Mouse (Mus musculus) heart, embryonic 14.5 days (tissue): ENCODE measurements at regions not wholly inside any gene's neighbourhood (a gene's known extent, or its start where the extent isn't known, plus 50 kb on each side); places are given as distances from the start of the nearest gene placed in this dataset.

ENCODE experiments used
- ATAC-seq: fragments of 200-750 bp; cut with Nextera tagmentation; 2 replicates; pipeline ENCODE4 v1.8.0; 2017; ENCODE audit warnings: low read depth, moderate TSS enrichment; ENCODE audit not compliant: insufficient number of reproducible peaks, insufficient read depth, low FRiP score
- H3K27ac ChIP-seq, 2 experiments: fragments of 200-500 bp in 1 of 2; fragments of 300-500 bp in 1 of 2; sonication (generic) in 1 of 2; replicated peaks in 1 of 2; 2 replicates each; pipeline ENCODE4 v1.5.1; 2012 to 2014; ENCODE audit warnings: low read depth in 2 of 2, low read length in 2 of 2, control low read depth in 1 of 2, mild to moderate bottlenecking in 1 of 2, mixed read lengths in 1 of 2; ENCODE audit not compliant: control insufficient read depth in 1 of 2, insufficient read depth in 1 of 2
- H3K27me3 ChIP-seq: fragments of 300-500 bp; sonication (generic); 2 replicates; pipeline ENCODE4 v1.6.1; 2014; ENCODE audit warnings: mild to moderate bottlenecking, low read length, control low read depth; ENCODE audit not compliant: control insufficient read depth, insufficient read depth
- H3K36me3 ChIP-seq: fragments of 300-500 bp; sonication (generic); 2 replicates; pipeline ENCODE4 v1.6.1; 2014; ENCODE audit warnings: mild to moderate bottlenecking, control low read depth, low read length, mixed read lengths; ENCODE audit not compliant: control insufficient read depth, insufficient read depth
- H3K4me1 ChIP-seq, 2 experiments: fragments of 200-500 bp in 1 of 2; fragments of 300-500 bp in 1 of 2; sonication (generic) in 1 of 2; 2 replicates each; pipeline ENCODE4 v1.6.1; 2012 to 2014; ENCODE audit warnings: low read length in 2 of 2, control low read depth in 1 of 2, mixed read lengths in 1 of 2; ENCODE audit not compliant: control insufficient read depth in 2 of 2, insufficient read depth in 2 of 2
- H3K4me2 ChIP-seq: fragments of 300-500 bp; sonication (generic); 2 replicates; pipeline ENCODE4 v1.6.1; 2014; ENCODE audit warnings: mild to moderate bottlenecking, low read length
- H3K4me3 ChIP-seq, 2 experiments: fragments of 200-500 bp in 1 of 2; fragments of 300-500 bp in 1 of 2; sonication (generic) in 1 of 2; 2 replicates each; pipeline ENCODE4 v1.5.1; 2012 to 2014; ENCODE audit warnings: low read length in 2 of 2, mild to moderate bottlenecking in 2 of 2, control low read depth in 1 of 2, low read depth in 1 of 2, moderate library complexity in 1 of 2; ENCODE audit not compliant: control insufficient read depth in 1 of 2, insufficient read depth in 1 of 2
- H3K9ac ChIP-seq: fragments of 300-500 bp; sonication (generic); 2 replicates; pipeline ENCODE4 v1.6.1; 2014; ENCODE audit warnings: mild to moderate bottlenecking, low read length
- H3K9me3 ChIP-seq: fragments of 300-500 bp; sonication (generic); 2 replicates; pipeline ENCODE4 v1.6.1; 2016; ENCODE audit warnings: low read length, control low read depth; ENCODE audit not compliant: control insufficient read depth
- WGBS: fragments of 180-500 bp; shearing (Covaris S2); extraction: QIAGEN DNeasy Blood & Tissue Kit; methylation state at CpG from one replicate; pipeline ENCODE4 v1.1.7; 2014; 5-methylcytosine and 5-hydroxymethylcytosine counted together

DNA sequence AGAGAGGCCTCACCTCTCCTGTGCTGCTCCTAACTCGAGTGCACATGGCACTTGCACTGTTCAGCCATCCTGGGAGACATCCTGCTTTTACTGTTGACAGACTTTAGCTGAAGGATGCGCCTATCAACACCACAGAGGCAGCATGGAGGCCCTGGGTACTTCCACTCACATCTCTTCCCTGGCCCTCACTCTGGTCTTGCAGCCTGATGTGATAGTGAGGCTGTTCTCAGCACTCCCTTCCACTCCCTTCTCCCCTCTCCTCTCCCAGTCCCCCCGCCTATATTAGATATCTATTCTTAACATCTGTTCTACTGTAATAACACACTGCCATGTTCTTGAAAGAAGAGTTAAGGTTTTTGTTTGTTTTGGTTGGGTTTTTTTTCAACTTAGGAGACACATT, 50.2 kb upstream of the Bod1 start:
- no peak overlapping the region for H3K9ac ChIP-seq
- H3K27me3 ChIP-seq: no peaks in the 10 kb centered on the region
- H3K4me1 ChIP-seq: peaks cover 15 to 19% of the 10 kb centered on the region in 2 experiments
- no peaks in the 10 kb centered on the region for H3K9me3 ChIP-seq
- ATAC-seq: no peak
- no peak overlapping the region for H3K4me2 ChIP-seq
- no peak overlapping the region for H3K27ac ChIP-seq
- H3K36me3 ChIP-seq: no peaks in the 10 kb centered on the region
- no peak overlapping the region for H3K4me3 ChIP-seq
- WGBS: 52% methylated on average over 3 of the region's 3 CpGs

- ATAC-seq: no peak
- H3K4me3 ChIP-seq: no peak overlapping the region
- no peak overlapping the region for H3K9ac ChIP-seq
- no peaks in the 10 kb centered on the region for H3K36me3 ChIP-seq
- no peaks in the 10 kb centered on the region for H3K9me3 ChIP-seq
- WGBS: 88% methylated on average over 1 of the region's 1 CpGs
- peaks cover 0 to 8% of the 10 kb centered on the region in 2 experiments; a peak in 2 of 4 replicates for H3K4me1 ChIP-seq
- no peak overlapping the region for H3K4me2 ChIP-seq
- H3K27ac ChIP-seq: no peak overlapping the region
- H3K27me3 ChIP-seq: no peaks in the 10 kb centered on the region
These were observed 52.8 kb upstream of the Bod1 start for GRCm38 (mm10) chr11:31724506-31724905.

DNA sequence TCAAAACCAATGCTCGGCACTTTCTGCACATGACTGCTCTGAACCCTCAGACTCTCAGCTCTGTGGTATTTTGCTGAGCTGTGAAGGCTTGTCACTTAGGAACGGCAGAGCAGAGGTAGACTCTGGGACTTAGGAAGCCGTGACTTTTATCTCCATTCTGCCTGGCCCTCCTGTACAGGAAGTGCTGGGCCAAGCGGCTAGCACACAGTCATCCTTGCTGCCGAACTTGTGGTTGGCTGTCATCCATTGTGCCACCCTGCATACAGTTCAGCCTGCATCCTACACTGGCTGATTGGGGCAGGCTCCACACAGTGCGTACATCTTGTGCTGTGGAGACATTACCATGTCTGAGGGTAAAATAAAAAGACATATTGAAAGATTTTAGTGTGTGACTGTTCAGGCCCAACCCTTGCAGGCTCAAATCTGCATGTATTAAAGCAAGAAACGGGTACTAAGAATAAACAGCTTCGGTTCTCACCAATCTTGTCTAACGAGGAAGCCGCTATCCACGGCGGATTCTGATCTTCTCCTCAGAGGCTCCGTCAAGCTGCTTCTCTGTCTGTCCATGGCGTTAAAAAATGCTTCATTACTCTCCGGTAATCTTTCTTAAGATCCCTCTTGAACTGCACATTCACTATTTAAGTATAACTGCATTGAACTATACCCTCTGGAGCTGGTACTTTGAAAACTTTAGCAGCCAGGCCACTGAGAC, 54.4 kb upstream of the Bod1 start:
- Histone ChIP-seq H3K27ac (no peak overlapping the region), H3K27me3 (no peaks in the 10 kb centered on the region), H3K4me1 (peaks cover 13 to 18% of the 10 kb centered on the region in 2 experiments), H3K9ac (no peak overlapping the region), H3K4me3 (no peak overlapping the region), H3K4me2 (no peak overlapping the region), H3K36me3 (no peaks in the 10 kb centered on the region), H3K9me3 (no peaks in the 10 kb centered on the region)
- WGBS: 64% methylated on average over 15 of the region's 15 CpGs
- ATAC-seq: no peak

DNA sequence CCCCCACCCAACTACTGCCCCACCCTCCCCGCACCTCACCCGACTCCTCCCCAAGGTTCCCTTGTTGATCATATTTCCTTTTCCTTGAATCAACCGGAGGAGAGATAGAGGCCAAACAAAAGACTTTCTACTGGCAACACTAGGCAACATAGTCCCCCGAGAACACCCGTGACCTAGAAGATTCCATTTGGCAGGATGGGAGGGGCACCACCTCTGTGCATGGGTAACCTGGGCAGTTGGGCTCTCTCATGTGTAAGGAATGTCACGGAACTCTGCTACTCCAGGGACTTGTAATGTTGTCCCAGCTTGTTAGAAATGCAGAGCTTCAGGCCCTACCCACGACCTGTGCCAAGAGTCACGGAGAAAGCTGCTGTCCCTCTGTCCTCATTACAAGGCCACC, 55.6 kb upstream of the Bod1 start:
- no peaks in the 10 kb centered on the region for H3K36me3 ChIP-seq
- H3K27ac ChIP-seq: no peak overlapping the region
- no peaks in the 10 kb centered on the region for H3K9me3 ChIP-seq
- no peak overlapping the region for H3K4me2 ChIP-seq
- no peak overlapping the region for H3K4me3 ChIP-seq
- H3K4me1 ChIP-seq: peaks cover 18 to 21% of the 10 kb centered on the region in 2 experiments
- no peak overlapping the region for H3K9ac ChIP-seq
- no peaks in the 10 kb centered on the region for H3K27me3 ChIP-seq
- 77% methylated on average over 8 of the region's 8 CpGs for WGBS
- ATAC-seq: no peak

- no peaks in the 10 kb centered on the region for H3K36me3 ChIP-seq
- no peak overlapping the region for H3K4me3 ChIP-seq
- H3K9ac ChIP-seq: no peak overlapping the region
- no peak overlapping the region for H3K4me2 ChIP-seq
- 56% methylated on average over 3 of the region's 3 CpGs for WGBS
- no peak for ATAC-seq
- H3K27ac ChIP-seq: no peak overlapping the region
- no peaks in the 10 kb centered on the region for H3K27me3 ChIP-seq
- peaks cover 33 to 43% of the 10 kb centered on the region in 2 experiments for H3K4me1 ChIP-seq
- H3K9me3 ChIP-seq: no peaks in the 10 kb centered on the region
These were observed 58.0 kb upstream of the Bod1 start for GRCm38 (mm10) chr11:31729728-31730127.

GRCm38 (mm10) chr11:31730181-31730580, 58.5 kb upstream of the Bod1 start:
- no peak overlapping the region for H3K4me3 ChIP-seq
- H3K9me3 ChIP-seq: no peaks in the 10 kb centered on the region
- H3K27me3 ChIP-seq: no peaks in the 10 kb centered on the region
- H3K27ac ChIP-seq: no peak overlapping the region
- no peaks in the 10 kb centered on the region for H3K36me3 ChIP-seq
- no peak overlapping the region for H3K9ac ChIP-seq
- no peak overlapping the region for H3K4me2 ChIP-seq
- ATAC-seq: no peak
- 76% methylated on average over 4 of the region's 4 CpGs for WGBS
- peaks cover 33 to 43% of the 10 kb centered on the region in 2 experiments for H3K4me1 ChIP-seq

DNA sequence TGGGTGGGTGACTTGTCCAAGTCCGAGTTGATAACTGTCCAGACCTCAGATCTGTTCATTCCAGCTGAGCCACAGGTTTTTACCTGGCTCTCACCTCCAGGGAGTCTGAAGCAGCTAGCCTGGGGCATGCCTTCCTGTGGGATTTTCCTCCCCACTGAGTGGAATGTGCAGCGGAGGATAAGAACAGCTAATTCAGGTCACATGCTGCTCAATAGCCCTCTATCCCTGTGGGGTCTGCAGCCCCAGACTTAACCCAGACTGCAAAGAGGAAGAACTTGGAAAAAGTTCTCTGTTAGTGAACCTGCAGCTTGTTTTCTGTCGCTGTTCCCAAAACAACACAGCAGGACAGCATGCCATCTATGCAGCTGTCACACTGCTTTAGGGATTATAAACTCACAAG, 59.0 kb upstream of the Bod1 start:
- no peaks in the 10 kb centered on the region for H3K36me3 ChIP-seq
- 42% methylated on average over 3 of the region's 3 CpGs for WGBS
- ATAC-seq: no peak

GRCm38 (mm10) chr11:31731459-31731858, 59.8 kb upstream of the Bod1 start:
- Histone ChIP-seq H3K27ac (no peak overlapping the region), H3K4me1 (peaks cover 34 to 49% of the 10 kb centered on the region in 2 experiments), H3K9ac (no peak overlapping the region), H3K27me3 (no peaks in the 10 kb centered on the region), H3K36me3 (no peaks in the 10 kb centered on the region), H3K9me3 (no peaks in the 10 kb centered on the region), H3K4me3 (no peak overlapping the region), H3K4me2 (no peak overlapping the region)
- no peak for ATAC-seq
- 86% methylated on average over 4 of the region's 4 CpGs for WGBS

More for the DNA sequence above, 59.0 kb upstream of the Bod1 start:
- no peaks in the 10 kb centered on the region for H3K27me3 ChIP-seq
- H3K9me3 ChIP-seq: no peaks in the 10 kb centered on the region
- no peak overlapping the region for H3K4me3 ChIP-seq
- H3K4me1 ChIP-seq: peaks cover 34 to 43% of the 10 kb centered on the region in 2 experiments
- no peak overlapping the region for H3K9ac ChIP-seq
- no peak overlapping the region for H3K27ac ChIP-seq
- H3K4me2 ChIP-seq: no peak overlapping the region
